Mouse (Mus musculus) liver, adult 2 months (tissue): ENCODE measurements around the gene Nptn.

Experiments
- CTCF ChIP-seq: fragments of 200-500 bp; IDR thresholded peaks from 2 replicates; pipeline ENCODE4 v1.5.1; 2011; ENCODE audit warnings: low read depth, low read length, control low read depth
- POLR2A ChIP-seq: fragments of 200-500 bp; IDR thresholded peaks from 2 replicates; pipeline ENCODE4 v1.6.1; 2011; ENCODE audit warnings: low read length, control low read depth; ENCODE audit not compliant: insufficient read depth; ENCODE audit errors: extremely low read depth

- TF ChIP-seq POLR2A (no peak), CTCF (no peak)
Measured at GRCm38 (mm10) chr9:58623009-58623408, 41.0 kb downstream of the Nptn start.
